Comparison of ENCODE assay signal across 8 mouse cellular contexts in the genomic region with DNA sequence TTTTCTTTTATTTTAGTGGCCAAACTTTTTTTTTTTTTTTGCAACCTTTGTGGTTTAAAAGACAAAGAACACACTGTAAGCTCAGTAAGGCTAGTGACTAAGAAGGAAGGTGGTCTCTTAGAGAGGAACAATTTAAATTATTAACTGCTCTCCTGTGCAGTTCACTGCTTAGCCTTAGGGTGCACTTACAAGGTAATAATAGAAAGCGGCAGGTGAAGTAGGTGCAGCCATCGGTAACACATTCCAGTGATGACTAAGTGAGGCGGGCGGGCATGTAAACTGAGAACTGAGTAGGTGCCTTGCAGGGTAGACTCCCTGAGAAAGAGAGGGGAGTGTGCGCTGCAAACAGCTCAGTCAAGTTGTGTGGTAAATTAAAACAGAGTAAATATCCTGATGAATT. TPM values are rescaled to one million over a fixed set of nuclear protein-coding genes. Genes with fewer than 3 reads are reported as not detected.
DNase-seq lines count a peak whose midpoint lies in the region; ATAC-seq and TF ChIP-seq lines count a peak whose summit lies in the region.

No protein-coding gene starts in this region.

- H3K27ac ChIP-seq in neural tube, embryonic 11.5 days (ENCODE audit: low read depth, low read length): no peak overlapping the region
- no peak overlapping the region for H3K27ac ChIP-seq in embryonic fibroblast, embryonic 13.5 days (ENCODE audit: insufficient read depth, low read length)
- H3K27ac ChIP-seq in kidney, embryonic 15.5 days: peak overlapping the region; percentile 99
- H3K27ac ChIP-seq in macrophage: no peak overlapping the region; the same call in 1 of the 2 replicates

- no peaks in the 10 kb centered on the region for H3K9me3 ChIP-seq in neural tube, embryonic 11.5 days (ENCODE audit: control insufficient read depth, low read length)
- H3K9me3 ChIP-seq in kidney, embryonic 15.5 days (replicated peaks): no peaks in the 10 kb centered on the region

- no peak for DNase-seq in neural tube, embryonic 11.5 days (ENCODE audit: low spot score)
- no peak for DNase-seq in neural tube, embryonic 10.5 days (ENCODE audit: extremely low spot score, low spot score)
- DNase-seq in adrenal gland, adult 2 months: no peak

- H3K36me3 ChIP-seq in neural tube, embryonic 11.5 days (ENCODE audit: control insufficient read depth, insufficient read depth, low read length): no peaks in the 10 kb centered on the region
- peaks cover 6% of the 10 kb centered on the region; the same call in 1 of the 2 replicates for H3K36me3 ChIP-seq in kidney, embryonic 15.5 days
- H3K36me3 ChIP-seq in macrophage (ENCODE audit: inconsistent target): no peaks in the 10 kb centered on the region

- no peaks in the 10 kb centered on the region for H3K27me3 ChIP-seq in neural tube, embryonic 11.5 days (ENCODE audit: control insufficient read depth, insufficient read depth, low read length)
- no peaks in the 10 kb centered on the region for H3K27me3 ChIP-seq in kidney, embryonic 15.5 days

- 0 out of 2 replicates have a peak overlapping the region, but pooled peaks have one; percentile 28 for H3K9ac ChIP-seq in neural tube, embryonic 11.5 days (ENCODE audit: low read length)
- peak overlapping the region; percentile 92 for H3K9ac ChIP-seq in kidney, embryonic 15.5 days

- TF ChIP-seq POLR2A in embryonic fibroblast, embryonic 13.5 days (IDR thresholded peaks at IDR 0.05; ENCODE audit: low read depth, low read length): no peak

- H3K4me2 ChIP-seq in neural tube, embryonic 11.5 days (ENCODE audit: low read depth): peak overlapping the region; percentile 76
- H3K4me2 ChIP-seq in kidney, embryonic 15.5 days: peak overlapping the region; percentile 80

- H3K4me3 ChIP-seq in neural tube, embryonic 11.5 days (ENCODE audit: low read depth, low read length): peak overlapping the region; percentile 93
- peak overlapping the region; percentile 59 for H3K4me3 ChIP-seq in embryonic fibroblast, embryonic 13.5 days (ENCODE audit: insufficient read depth, low read length)
- H3K4me3 ChIP-seq in kidney, embryonic 15.5 days (replicated peaks): peak overlapping the region; percentile 94
- H3K4me3 ChIP-seq in macrophage (ENCODE audit: inconsistent target): peak overlapping the region; percentile 82

- ATAC-seq in neural tube, embryonic 11.5 days (ENCODE audit: insufficient read depth, low FRiP score, low TSS enrichment): no peak
- ATAC-seq in kidney, embryonic 15.5 days (replicated peaks; ENCODE audit: low FRiP score): 0 out of 2 replicates have a peak, but pooled peaks have one; percentile 9
- no peak for ATAC-seq in activated CD4-positive, CD25-positive, alpha-beta regulatory T cell, adult 4 months
- ATAC-seq in granulocyte monocyte progenitor cell, adult 5-6 weeks (replicated peaks; ENCODE audit: poor library complexity, severe bottlenecking): no peak

- WGBS in neural tube, embryonic 11.5 days: 64% methylated on average over 5 of the region's 5 CpGs
- WGBS in kidney, embryonic 15.5 days: 24% methylated on average over 5 of the region's 5 CpGs
- 80% methylated on average over 5 of the region's 5 CpGs for WGBS in macrophage (ENCODE audit: missing documents)

- no peak for TF ChIP-seq CTCF in embryonic fibroblast, embryonic 13.5 days (IDR thresholded peaks at IDR 0.05; ENCODE audit: borderline replicate concordance, insufficient read depth, low read length)

- peaks cover 60% of the 10 kb centered on the region for H3K79me2 ChIP-seq in macrophage (ENCODE audit: inconsistent target)

- H3K4me1 ChIP-seq in neural tube, embryonic 11.5 days (ENCODE audit: control insufficient read depth, insufficient read depth, low read length): peaks cover 10% of the 10 kb centered on the region
- H3K4me1 ChIP-seq in embryonic fibroblast, embryonic 13.5 days (ENCODE audit: control insufficient read depth, insufficient read depth, low read length): no peaks in the 10 kb centered on the region
- peaks cover 43% of the 10 kb centered on the region for H3K4me1 ChIP-seq in kidney, embryonic 15.5 days

RNA-seq across cellular contexts. Expression of a gene that starts 1.4 kb away (rescaled TPM):
- polyA plus RNA-seq in neural tube, embryonic 11.5 days (2014; fragmentation: Nextera tagmentation; extraction: Ambion mirVana): 17.0 and 17.9 TPM in 2 replicates
- 8.9 and 9.0 TPM in 2 replicates for polyA plus RNA-seq in embryonic fibroblast, embryonic 13.5 days (2011; ENCODE audit: insufficient read length, low read depth, missing spikeins)
- 11.7 and 13.2 TPM in 2 replicates for polyA plus RNA-seq in kidney, embryonic 15.5 days (2015; fragmentation: Nextera tagmentation; extraction: Ambion mirVana)
- total RNA-seq in macrophage (2018; cell fraction: chromatin; rRNA removed): 10 to 100 TPM in 1 of 26 experiments, 1 to 10 TPM in 25; 1.2 to 20.4 (median 3.5) TPM
- total RNA-seq in macrophage (2018; cell fraction: cytosol; rRNA removed): 1 to 10 TPM; 2.0 to 8.5 (median 6.6) TPM
- 10 to 100 TPM in 4 of 26 experiments, 1 to 10 TPM in 22; 2.1 to 12.8 (median 4.9) TPM for total RNA-seq in macrophage (2018; cell fraction: nucleus; rRNA removed)
- 6.9 to 7.9 TPM (median 7.7 TPM) in 3 replicates for polyA plus RNA-seq in macrophage (2018)
- 10 to 100 TPM; 18.4 to 21.4 TPM for total RNA-seq in adrenal gland, adult 2 months (2021)
- 12.3 and 12.5 TPM in 2 replicates for polyA plus RNA-seq in adrenal gland, adult 2 months (2012; rRNA removed)
- polyA plus RNA-seq in activated CD4-positive, CD25-positive, alpha-beta regulatory T cell, adult 4 months (2017; shearing (Covaris generic)): 10 to 100 TPM; 12.2 to 16.4 TPM
- 5.8 and 9.0 TPM in 2 replicates for total RNA-seq in granulocyte monocyte progenitor cell, adult 5-6 weeks (2014; fragmentation: Nextera tagmentation)
- 6.3 and 6.6 TPM in 2 replicates for total RNA-seq in granulocyte monocyte progenitor cell, adult 5-6 weeks (2017)

RNA-seq across cellular contexts. Expression of a gene that starts 4.9 kb away (rescaled TPM):
- 134 and 137 TPM in 2 replicates for polyA plus RNA-seq in neural tube, embryonic 11.5 days (2014; fragmentation: Nextera tagmentation; extraction: Ambion mirVana)
- polyA plus RNA-seq in embryonic fibroblast, embryonic 13.5 days (2011; ENCODE audit: insufficient read length, low read depth, missing spikeins): 115 and 122 TPM in 2 replicates
- polyA plus RNA-seq in kidney, embryonic 15.5 days (2015; fragmentation: Nextera tagmentation; extraction: Ambion mirVana): 62.5 and 65.2 TPM in 2 replicates
- 100 to 1,000 TPM in 20 of 26 experiments, 10 to 100 TPM in 6; 85.9 to 207 (median 109) TPM for total RNA-seq in macrophage (2018; cell fraction: chromatin; rRNA removed)
- total RNA-seq in macrophage (2018; cell fraction: cytosol; rRNA removed): 100 to 1,000 TPM in 16 of 26 experiments, 10 to 100 TPM in 10; 87.8 to 124 (median 106) TPM
- total RNA-seq in macrophage (2018; cell fraction: nucleus; rRNA removed): 100 to 1,000 TPM in 17 of 26 experiments, 10 to 100 TPM in 9; 88.1 to 191 (median 105) TPM
- 70.2 to 81.3 TPM (median 77.0 TPM) in 3 replicates for polyA plus RNA-seq in macrophage (2018)
- 100 to 1,000 TPM; 101 to 104 TPM for total RNA-seq in adrenal gland, adult 2 months (2021)
- polyA plus RNA-seq in adrenal gland, adult 2 months (2012; rRNA removed): 17.7 and 24.0 TPM in 2 replicates
- polyA plus RNA-seq in activated CD4-positive, CD25-positive, alpha-beta regulatory T cell, adult 4 months (2017; shearing (Covaris generic)): 10 to 100 TPM; 51.1 to 58.1 TPM
- total RNA-seq in granulocyte monocyte progenitor cell, adult 5-6 weeks (2014; fragmentation: Nextera tagmentation): 60.0 and 68.0 TPM in 2 replicates
- total RNA-seq in granulocyte monocyte progenitor cell, adult 5-6 weeks (2017): 46.0 and 60.0 TPM in 2 replicates

RNA-seq across cellular contexts. Expression of a gene that starts 17.2 kb away (rescaled TPM):
- 0.82 and 1.1 TPM in 2 replicates for polyA plus RNA-seq in neural tube, embryonic 11.5 days (2014; fragmentation: Nextera tagmentation; extraction: Ambion mirVana)
- not detected in 2 replicates for polyA plus RNA-seq in embryonic fibroblast, embryonic 13.5 days (2011; ENCODE audit: insufficient read length, low read depth, missing spikeins)
- polyA plus RNA-seq in kidney, embryonic 15.5 days (2015; fragmentation: Nextera tagmentation; extraction: Ambion mirVana): 0.30 and 0.66 TPM in 2 replicates
- total RNA-seq in macrophage (2018; cell fraction: chromatin; rRNA removed): not detected
- total RNA-seq in macrophage (2018; cell fraction: cytosol; rRNA removed): not detected
- total RNA-seq in macrophage (2018; cell fraction: nucleus; rRNA removed): not detected
- not detected in 3 replicates for polyA plus RNA-seq in macrophage (2018)
- total RNA-seq in adrenal gland, adult 2 months (2021): not detected
- polyA plus RNA-seq in adrenal gland, adult 2 months (2012; rRNA removed): not detected in 2 replicates
- not detected for polyA plus RNA-seq in activated CD4-positive, CD25-positive, alpha-beta regulatory T cell, adult 4 months (2017; shearing (Covaris generic))
- not detected in 2 replicates for total RNA-seq in granulocyte monocyte progenitor cell, adult 5-6 weeks (2014; fragmentation: Nextera tagmentation)
- total RNA-seq in granulocyte monocyte progenitor cell, adult 5-6 weeks (2017): not detected in 2 replicates
